Mouse (Mus musculus) liver, postnatal 0 days (tissue): ENCODE data around the gene Satb1. TPM values are rescaled to one million over a fixed set of nuclear protein-coding genes. Genes with fewer than 3 reads are reported as not detected.

Source experiments
- ATAC-seq: fragments of 200-750 bp; cut with Nextera tagmentation; 2 replicates; pipeline ENCODE4 v1.8.0; 2017; ENCODE audit warnings: mild to moderate bottlenecking, moderate library complexity
- DNase-seq: peaks from one replicate; pipeline ENCODE4 v3.0.0-alpha.2; 2016
- H3K27ac ChIP-seq: fragments of 300-500 bp; sonication (generic); 2 replicates; pipeline ENCODE4 v1.5.1; 2014; ENCODE audit warnings: antibody characterized with exemption, moderate library complexity, mild to moderate bottlenecking, low read depth
- H3K27me3 ChIP-seq: fragments of 300-500 bp; sonication (generic); 2 replicates; pipeline ENCODE4 v1.6.1; 2014; ENCODE audit warnings: low read length, control low read depth, mixed read lengths; ENCODE audit not compliant: insufficient read depth
- H3K36me3 ChIP-seq: fragments of 300-500 bp; sonication (generic); replicated peaks from 2 replicates; pipeline ENCODE4 v1.6.1; 2014; ENCODE audit warnings: mild to moderate bottlenecking, control low read depth, low read length, moderate library complexity, mixed read lengths; ENCODE audit not compliant: insufficient read depth
- H3K4me1 ChIP-seq: fragments of 300-500 bp; sonication (generic); 2 replicates; pipeline ENCODE4 v1.6.1; 2014; ENCODE audit warnings: antibody characterized with exemption, mild to moderate bottlenecking, control low read depth; ENCODE audit not compliant: insufficient read depth
- H3K4me2 ChIP-seq: fragments of 300-500 bp; sonication (generic); 2 replicates; pipeline ENCODE4 v1.6.1; 2014; ENCODE audit warnings: low read depth, mild to moderate bottlenecking, low read length, moderate library complexity, mixed read lengths
- H3K4me3 ChIP-seq: fragments of 300-500 bp; sonication (generic); 2 replicates; pipeline ENCODE4 v1.5.1; 2014; ENCODE audit warnings: low read depth, low read length
- H3K9ac ChIP-seq: fragments of 300-500 bp; sonication (generic); replicated peaks from 2 replicates; pipeline ENCODE4 v1.6.1; 2014; ENCODE audit warnings: mild to moderate bottlenecking, moderate library complexity
- H3K9me3 ChIP-seq: fragments of 300-500 bp; sonication (generic); 2 replicates; pipeline ENCODE4 v1.6.1; 2016; ENCODE audit warnings: mild to moderate bottlenecking, control low read depth, low read length, mixed read lengths
- CTCF ChIP-seq: sonication (generic); IDR thresholded peaks from 2 replicates; pipeline ENCODE4 v1.5.1; 2016; ENCODE audit warnings: antibody characterized with exemption, low read depth
- EP300 ChIP-seq: IDR thresholded peaks from 2 replicates; pipeline ENCODE4 v1.6.1; 2016; ENCODE audit warnings: antibody characterized with exemption, low read depth, mild to moderate bottlenecking
- WGBS: fragments of 180-500 bp; shearing (Covaris S2); extraction: QIAGEN DNeasy Blood & Tissue Kit; methylation state at CpG from one replicate; pipeline ENCODE4 v1.1.7; 2014; ENCODE audit not compliant: insufficient replicate concordance; 5-methylcytosine and 5-hydroxymethylcytosine counted together
- polyA plus RNA-seq: library from polyadenylated mRNA; unstranded; fragments of >200 nt; fragmentation: Nextera tagmentation; extraction: Ambion mirVana; gene quantifications from 2 replicates; pipeline ENCODE4 v1.2.1, GENCODE M21; 2015

Gene Satb1
- polyA plus RNA-seq, 1 experiment from 2014 or later: 1.5 TPM

GRCm38 (mm10) chr17:51695271-51695670 lies 137.8 kb downstream of the Satb1 start:
- ATAC-seq (no peak), DNase-seq (no peak)
- no peak overlapping the region for H3K4me2 ChIP-seq
- H3K36me3 ChIP-seq: no peaks in the 10 kb centered on the region
- WGBS: 65% methylated on average over 2 of the region's 2 CpGs
- no peaks in the 10 kb centered on the region for H3K27me3 ChIP-seq
- no peak overlapping the region for H3K27ac ChIP-seq
- H3K4me3 ChIP-seq: no peak overlapping the region
- no peaks in the 10 kb centered on the region for H3K4me1 ChIP-seq
- no peaks in the 10 kb centered on the region for H3K9me3 ChIP-seq
- TF ChIP-seq CTCF: no peak
- no peak for TF ChIP-seq EP300
- no peak overlapping the region for H3K9ac ChIP-seq

- Histone ChIP-seq H3K4me2 (no peak overlapping the region), H3K4me1 (no peaks in the 10 kb centered on the region), H3K9ac (no peak overlapping the region), H3K36me3 (no peaks in the 10 kb centered on the region), H3K27me3 (no peaks in the 10 kb centered on the region), H3K9me3 (no peaks in the 10 kb centered on the region), H3K27ac (no peak overlapping the region), H3K4me3 (no peak overlapping the region)
- no peak for TF ChIP-seq CTCF
- no peak for TF ChIP-seq EP300
- WGBS: 80% methylated on average over 2 of the region's 2 CpGs
- no peak for ATAC-seq
- no peak for DNase-seq
Measured at GRCm38 (mm10) chr17:51690526-51690925, 142.6 kb downstream of the Satb1 start.

GRCm38 (mm10) chr17:51687226-51687625 lies 145.9 kb downstream of the Satb1 start:
- ATAC-seq (no peak), DNase-seq (no peak)
- H3K9ac ChIP-seq: no peak overlapping the region
- no peaks in the 10 kb centered on the region for H3K36me3 ChIP-seq
- no peaks in the 10 kb centered on the region for H3K9me3 ChIP-seq
- WGBS: 76% methylated on average over 4 of the region's 4 CpGs
- no peak overlapping the region for H3K27ac ChIP-seq
- no peaks in the 10 kb centered on the region for H3K4me1 ChIP-seq
- no peak overlapping the region for H3K4me3 ChIP-seq
- H3K4me2 ChIP-seq: no peak overlapping the region
- TF ChIP-seq EP300 (no peak), CTCF (no peak)
- no peaks in the 10 kb centered on the region for H3K27me3 ChIP-seq
